Mouse (Mus musculus): ENCODE measurements at regions not wholly inside any gene's neighbourhood (a gene's known extent, or its start where the extent isn't known, plus 50 kb on each side); places are given as distances from the start of the nearest gene placed in this dataset.

DNA sequence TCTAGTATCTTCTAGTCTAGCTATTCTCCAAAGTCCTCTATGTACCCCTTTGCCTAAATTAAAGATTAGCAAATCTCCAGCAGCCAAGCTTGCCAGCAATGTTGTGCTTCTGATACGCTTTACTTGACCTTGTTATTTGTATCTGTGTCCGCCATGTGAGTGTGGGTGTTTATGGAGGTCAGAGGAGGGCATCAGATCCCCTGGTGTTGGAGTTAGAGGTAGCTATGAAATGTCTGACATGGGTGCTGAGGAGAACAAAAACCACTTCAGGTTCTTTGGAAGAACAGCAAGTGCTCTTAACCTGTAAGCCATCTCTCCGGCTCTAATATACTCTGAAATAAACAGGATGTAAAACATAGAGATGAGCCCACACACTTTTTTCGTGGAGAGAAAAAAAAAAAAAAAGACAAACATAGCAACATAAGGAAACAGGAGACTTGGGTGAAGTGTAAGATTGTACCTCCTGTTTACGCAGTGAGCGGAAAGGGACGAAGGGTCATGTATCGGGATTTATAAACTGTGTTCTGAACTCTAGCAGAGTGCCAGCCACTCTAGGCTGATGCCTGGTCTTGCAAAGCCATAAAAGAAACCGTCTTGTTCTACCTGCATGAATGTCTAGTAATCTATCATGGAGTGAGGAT lies 326.3 kb downstream of the Gadd45g start:
- ATAC-seq (replicated peaks in 1 of 2; ENCODE audit: insufficient read depth in 1 of 2, low FRiP score in 2 of 2, low TSS enrichment in 1 of 2, low read depth in 1 of 2, poor library complexity in 2 of 2, severe bottlenecking in 2 of 2): no peak

DNA sequence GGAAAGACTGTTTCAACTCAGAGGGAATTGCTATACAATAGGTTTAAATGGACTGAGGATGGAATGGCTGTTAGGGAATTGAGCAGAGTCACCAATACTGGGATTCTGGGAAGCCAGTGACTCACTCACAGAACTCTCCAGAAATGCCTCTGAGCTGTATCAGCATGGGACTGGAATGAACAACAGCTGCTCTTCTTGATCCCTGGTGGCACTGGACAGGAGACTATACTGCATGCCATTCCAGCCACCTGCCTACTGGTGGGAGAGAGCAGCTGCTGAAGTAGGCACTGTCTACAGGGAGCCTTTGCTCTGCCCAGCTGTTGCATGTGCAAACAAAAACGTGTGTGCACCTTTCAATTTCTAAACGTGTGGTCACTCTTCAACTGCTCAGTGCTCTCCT lies 329.2 kb downstream of the Gadd45g start:
- ATAC-seq (replicated peaks in 1 of 2; ENCODE audit: insufficient read depth in 1 of 2, low FRiP score in 2 of 2, low TSS enrichment in 1 of 2, low read depth in 1 of 2, poor library complexity in 2 of 2, severe bottlenecking in 2 of 2): no peak

GRCm38 (mm10) chr13:52179977-52180376 lies 333.5 kb downstream of the Gadd45g start:
- ATAC-seq (replicated peaks in 1 of 2; ENCODE audit: insufficient read depth in 1 of 2, low FRiP score in 2 of 2, low TSS enrichment in 1 of 2, low read depth in 1 of 2, poor library complexity in 2 of 2, severe bottlenecking in 2 of 2): no peak

- 0 out of 4 replicates have a peak, but pooled peaks of 1 of the 2 experiments have one; percentile 5 for ATAC-seq (replicated peaks in 1 of 2; ENCODE audit: insufficient read depth in 1 of 2, low FRiP score in 2 of 2, low TSS enrichment in 1 of 2, low read depth in 1 of 2, poor library complexity in 2 of 2, severe bottlenecking in 2 of 2)
Observed at GRCm38 (mm10) chr13:52183635-52184034, 337.2 kb downstream of the Gadd45g start.

DNA sequence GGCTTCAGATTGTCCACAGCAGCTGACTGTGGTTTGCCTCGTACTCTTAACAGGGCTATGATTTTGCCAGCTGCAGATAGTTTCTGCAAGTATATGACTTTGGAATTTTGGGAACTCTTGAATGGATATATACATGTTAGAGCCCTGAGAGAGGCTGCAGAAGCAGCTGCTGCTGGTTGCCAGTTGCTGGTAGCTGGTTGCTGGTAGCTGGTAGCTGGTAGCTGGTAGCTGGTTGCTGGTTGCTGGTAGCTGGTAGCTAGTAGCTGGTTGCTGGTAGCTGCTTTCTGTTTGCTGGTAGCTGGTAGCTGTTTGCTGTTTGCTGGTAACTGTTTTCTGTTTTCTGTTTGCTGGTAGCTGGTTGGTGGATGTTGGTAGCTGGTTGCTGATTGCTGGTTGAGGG lies 339.1 kb downstream of the Gadd45g start:
- ATAC-seq (replicated peaks in 1 of 2; ENCODE audit: insufficient read depth in 1 of 2, low FRiP score in 2 of 2, low TSS enrichment in 1 of 2, low read depth in 1 of 2, poor library complexity in 2 of 2, severe bottlenecking in 2 of 2): no peak

- ATAC-seq (replicated peaks in 1 of 2; ENCODE audit: insufficient read depth in 1 of 2, low FRiP score in 2 of 2, low TSS enrichment in 1 of 2, low read depth in 1 of 2, poor library complexity in 2 of 2, severe bottlenecking in 2 of 2): no peak
Observed at GRCm38 (mm10) chr13:52187841-52188604, 341.5 kb downstream of the Gadd45g start.

DNA sequence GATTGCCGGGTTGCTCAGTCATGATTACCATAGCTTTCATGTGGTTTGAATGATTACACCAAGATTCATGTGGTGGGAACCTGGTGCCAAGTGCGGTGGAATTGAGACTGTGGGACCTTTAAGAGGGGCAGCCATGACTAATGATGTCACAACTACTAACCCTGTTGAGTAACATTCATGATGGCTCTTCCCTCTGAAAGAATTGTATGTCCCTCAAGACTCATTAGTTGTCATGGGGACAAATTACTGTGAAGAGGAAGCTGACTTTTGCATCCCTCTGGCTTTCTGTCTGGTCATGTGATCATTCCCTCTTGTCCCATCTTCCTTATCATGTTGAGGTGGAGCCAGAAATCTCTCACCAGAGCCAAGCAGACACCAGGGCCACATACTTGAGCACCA lies 342.1 kb downstream of the Gadd45g start:
- no peak for ATAC-seq (replicated peaks in 1 of 2; ENCODE audit: insufficient read depth in 1 of 2, low FRiP score in 2 of 2, low TSS enrichment in 1 of 2, low read depth in 1 of 2, poor library complexity in 2 of 2, severe bottlenecking in 2 of 2)

- no peak for ATAC-seq (replicated peaks in 1 of 2; ENCODE audit: insufficient read depth in 1 of 2, low FRiP score in 2 of 2, low TSS enrichment in 1 of 2, low read depth in 1 of 2, poor library complexity in 2 of 2, severe bottlenecking in 2 of 2)
Observed at GRCm38 (mm10) chr13:52189382-52189923, 341.6 kb downstream of the Diras2 start.

DNA sequence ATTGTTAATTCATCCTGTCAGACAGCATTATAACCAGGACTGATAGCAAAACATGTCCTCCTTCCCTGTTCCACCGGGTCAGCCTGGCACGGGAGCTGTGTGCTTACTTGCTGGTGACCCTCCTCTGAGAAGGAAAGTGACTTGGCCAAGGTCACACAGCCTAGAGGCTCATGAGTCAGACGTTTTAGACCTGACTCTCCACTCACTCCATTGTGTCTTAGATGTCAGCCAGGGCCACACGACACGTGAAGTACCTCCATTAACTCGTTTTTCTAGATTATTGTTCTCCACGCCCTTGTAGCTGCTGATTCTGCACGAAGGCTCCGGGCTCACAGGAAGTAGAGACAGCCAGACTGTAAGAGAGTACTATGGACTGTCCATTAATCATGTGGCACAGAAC lies 340.8 kb downstream of the Diras2 start:
- no peak for ATAC-seq (replicated peaks in 1 of 2; ENCODE audit: insufficient read depth in 1 of 2, low FRiP score in 2 of 2, low TSS enrichment in 1 of 2, low read depth in 1 of 2, poor library complexity in 2 of 2, severe bottlenecking in 2 of 2)

DNA sequence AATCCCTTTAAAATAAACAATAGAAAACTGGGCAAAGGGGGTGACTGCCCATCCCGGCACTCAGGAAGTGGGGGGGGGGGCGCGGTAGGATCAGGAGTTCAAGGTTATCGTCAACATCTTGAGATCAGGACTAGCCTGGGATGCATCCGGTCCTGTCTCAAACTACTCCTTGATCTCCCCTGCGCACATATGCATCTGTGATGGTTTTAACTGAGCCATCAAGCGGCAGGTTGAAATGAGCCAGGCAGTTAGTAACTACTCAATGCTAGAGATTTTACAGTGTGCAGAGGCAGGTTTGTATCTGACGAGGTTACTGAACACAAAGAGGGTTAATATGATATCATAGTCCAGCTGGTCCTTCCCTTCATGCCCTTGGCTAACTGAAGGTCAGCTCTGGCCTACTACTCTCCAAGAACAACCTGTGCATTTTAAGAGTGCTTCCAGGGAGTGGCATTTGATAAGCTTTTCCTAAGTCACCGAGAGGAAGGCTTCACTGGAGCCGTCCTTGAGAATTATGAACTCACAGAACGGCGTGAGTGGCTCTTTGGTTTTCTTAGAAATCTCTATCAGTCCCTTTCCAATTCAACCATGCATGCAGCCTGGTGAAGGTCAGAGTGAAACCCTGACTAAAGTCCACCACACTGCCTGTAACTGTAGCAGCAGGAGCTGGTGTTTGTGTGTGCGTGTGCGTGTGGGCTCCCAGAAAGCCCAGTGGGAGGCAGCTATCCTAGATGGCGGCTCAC lies 340.1 kb downstream of the Diras2 start:
- ATAC-seq (replicated peaks in 1 of 2; ENCODE audit: insufficient read depth in 1 of 2, low FRiP score in 2 of 2, low TSS enrichment in 1 of 2, low read depth in 1 of 2, poor library complexity in 2 of 2, severe bottlenecking in 2 of 2): no peak

- ATAC-seq (replicated peaks in 1 of 2; ENCODE audit: insufficient read depth in 1 of 2, low FRiP score in 2 of 2, low TSS enrichment in 1 of 2, low read depth in 1 of 2, poor library complexity in 2 of 2, severe bottlenecking in 2 of 2): no peak
Observed at GRCm38 (mm10) chr13:52196917-52197316, 334.2 kb downstream of the Diras2 start.

- ATAC-seq (replicated peaks in 1 of 2; ENCODE audit: insufficient read depth in 1 of 2, low FRiP score in 2 of 2, low TSS enrichment in 1 of 2, low read depth in 1 of 2, poor library complexity in 2 of 2, severe bottlenecking in 2 of 2): no peak
Observed at GRCm38 (mm10) chr13:52198649-52199348, 332.3 kb downstream of the Diras2 start.

DNA sequence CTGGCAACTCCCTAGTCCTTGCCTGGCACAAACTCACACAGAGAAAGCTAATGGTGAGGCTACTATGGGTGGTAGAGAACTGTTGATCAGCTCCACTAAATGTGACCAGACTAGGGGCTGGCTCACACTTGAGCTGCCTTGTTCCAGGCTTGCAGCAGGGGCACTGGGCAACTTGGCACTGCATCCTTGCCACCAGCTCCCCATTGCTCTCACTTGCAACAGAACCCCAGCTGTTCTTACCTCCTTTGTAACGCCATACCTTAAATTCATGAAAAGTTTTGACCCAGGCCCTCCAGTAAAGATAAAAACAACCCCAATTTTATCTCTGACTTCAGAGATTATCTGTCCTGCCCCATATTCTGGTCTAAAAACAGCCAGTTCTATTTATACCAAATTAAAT lies 328.7 kb downstream of the Diras2 start:
- no peak for ATAC-seq (replicated peaks in 1 of 2; ENCODE audit: insufficient read depth in 1 of 2, low FRiP score in 2 of 2, low TSS enrichment in 1 of 2, low read depth in 1 of 2, poor library complexity in 2 of 2, severe bottlenecking in 2 of 2)

DNA sequence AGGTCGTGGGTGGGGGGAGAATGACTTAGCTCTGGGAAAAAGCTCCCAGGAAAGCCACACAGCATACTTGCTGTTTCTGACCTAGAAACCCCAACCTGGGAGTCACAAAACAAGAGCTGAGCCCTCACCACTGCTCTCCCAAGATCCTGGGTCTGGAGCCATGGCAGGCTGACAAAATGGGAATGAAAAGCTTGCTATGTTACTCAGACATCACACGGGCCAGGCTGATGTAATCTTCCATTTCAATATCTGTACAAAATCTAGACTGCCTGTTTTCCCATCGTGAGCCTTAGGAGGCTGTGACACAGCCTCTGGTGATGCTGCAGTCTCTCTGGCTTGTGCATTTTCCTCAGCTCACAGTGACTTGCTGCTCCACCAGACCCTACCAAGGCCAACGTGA lies 325.1 kb downstream of the Diras2 start:
- ATAC-seq (replicated peaks in 1 of 2; ENCODE audit: insufficient read depth in 1 of 2, low FRiP score in 2 of 2, low TSS enrichment in 1 of 2, low read depth in 1 of 2, poor library complexity in 2 of 2, severe bottlenecking in 2 of 2): no peak

- ATAC-seq (replicated peaks in 1 of 2; ENCODE audit: insufficient read depth in 1 of 2, low FRiP score in 2 of 2, low TSS enrichment in 1 of 2, low read depth in 1 of 2, poor library complexity in 2 of 2, severe bottlenecking in 2 of 2): no peak
Observed at GRCm38 (mm10) chr13:52216343-52216742, 314.7 kb downstream of the Diras2 start.

- ATAC-seq (replicated peaks in 1 of 2; ENCODE audit: insufficient read depth in 1 of 2, low FRiP score in 2 of 2, low TSS enrichment in 1 of 2, low read depth in 1 of 2, poor library complexity in 2 of 2, severe bottlenecking in 2 of 2): no peak
Observed at GRCm38 (mm10) chr13:52217066-52217465, 314.0 kb downstream of the Diras2 start.

- no peak for ATAC-seq (replicated peaks in 1 of 2; ENCODE audit: insufficient read depth in 1 of 2, low FRiP score in 2 of 2, low TSS enrichment in 1 of 2, low read depth in 1 of 2, poor library complexity in 2 of 2, severe bottlenecking in 2 of 2)
Observed at GRCm38 (mm10) chr13:52217741-52218140, 313.3 kb downstream of the Diras2 start.
